ENCODE assay signal across 8 mouse cellular contexts in genomic region chr4:24898636-24899035, GRCm38 (mm10). TPM values are rescaled to one million over a fixed set of nuclear protein-coding genes. Genes with fewer than 3 reads are reported as not detected.
DNase-seq lines count a peak whose midpoint lies in the region; ATAC-seq lines count a peak whose summit lies in the region.

No protein-coding gene starts in this region.

- WGBS in midbrain, embryonic 14.5 days: 27% methylated on average over 8 of the region's 8 CpGs

- H3K9me3 ChIP-seq in midbrain, embryonic 14.5 days (ENCODE audit: control insufficient read depth, low read length): no peaks in the 10 kb centered on the region

- H3K4me3 ChIP-seq in midbrain, embryonic 14.5 days (replicated peaks; ENCODE audit: low read depth, low read length): peak overlapping the region; percentile 82

- peak overlapping the region; percentile 83 for H3K4me2 ChIP-seq in midbrain, embryonic 14.5 days (ENCODE audit: low read length)

- peak overlapping the region; percentile 83 for H3K9ac ChIP-seq in midbrain, embryonic 14.5 days (replicated peaks; ENCODE audit: low read length)

- no peak overlapping the region for H3K27ac ChIP-seq in midbrain, embryonic 14.5 days (replicated peaks; ENCODE audit: low read depth, low read length)

- peaks cover 7% of the 10 kb centered on the region for H3K4me1 ChIP-seq in midbrain, embryonic 14.5 days (ENCODE audit: control insufficient read depth, insufficient read depth, low read length)

- H3K27me3 ChIP-seq in midbrain, embryonic 14.5 days (ENCODE audit: control insufficient read depth, insufficient read depth, low read length): no peaks in the 10 kb centered on the region

- peak; percentile 11 for DNase-seq in adrenal gland, postnatal 14 days
- no peak for DNase-seq in adrenal gland, adult 8-10 months
- DNase-seq in thymus, postnatal 14 days: peak; percentile 9
- no peak for DNase-seq in thymus, postnatal 36 days
- DNase-seq in induced T-regulatory cell, adult 2 months (ENCODE audit: low read depth): peak; percentile 38
- peak; percentile 17 for DNase-seq in midbrain, embryonic 14.5 days
- DNase-seq in gastrocnemius, postnatal 25 days: no peak

- peaks cover 24% of the 10 kb centered on the region for H3K36me3 ChIP-seq in midbrain, embryonic 14.5 days (ENCODE audit: control insufficient read depth, insufficient read depth, low read length)

- ATAC-seq in midbrain, embryonic 14.5 days (ENCODE audit: low FRiP score, low TSS enrichment): no peak
- ATAC-seq in granulocyte monocyte progenitor cell, adult 5-6 weeks (replicated peaks; ENCODE audit: poor library complexity, severe bottlenecking): no peak

RNA-seq across cellular contexts. Expression of gene Ndufaf4, which starts 0.8 kb away (rescaled TPM):
- total RNA-seq in adrenal gland, postnatal 14 days (2021): 36.3 and 45.8 TPM in 2 replicates
- total RNA-seq in adrenal gland, adult 8-10 months (2022): 10 to 100 TPM; 23.8 to 32.9 (median 27.2) TPM
- polyA plus RNA-seq in midbrain, embryonic 14.5 days (2014; fragmentation: Nextera tagmentation; extraction: Ambion mirVana): 68.6 and 68.8 TPM in 2 replicates
- 10 to 100 TPM; 44.3 to 51.5 TPM for total RNA-seq in gastrocnemius, postnatal 25 days (2021)
- total RNA-seq in granulocyte monocyte progenitor cell, adult 5-6 weeks (2014; fragmentation: Nextera tagmentation): 37.7 and 42.8 TPM in 2 replicates
- total RNA-seq in granulocyte monocyte progenitor cell, adult 5-6 weeks (2017): 41.3 and 48.9 TPM in 2 replicates

RNA-seq across cellular contexts. Expression of gene Klhl32, which starts 47.7 kb away (rescaled TPM):
- 3.4 and 3.5 TPM in 2 replicates for total RNA-seq in adrenal gland, postnatal 14 days (2021)
- total RNA-seq in adrenal gland, adult 8-10 months (2022): 10 to 100 TPM in 1 of 4 experiments, 1 to 10 TPM in 3; 5.4 to 10.4 (median 7.4) TPM
- 22.3 and 22.6 TPM in 2 replicates for polyA plus RNA-seq in midbrain, embryonic 14.5 days (2014; fragmentation: Nextera tagmentation; extraction: Ambion mirVana)
- total RNA-seq in gastrocnemius, postnatal 25 days (2021): under 1 TPM; 0.08 to 0.15 TPM
- total RNA-seq in granulocyte monocyte progenitor cell, adult 5-6 weeks (2014; fragmentation: Nextera tagmentation): not detected in 2 replicates
- under 0.01 TPM in 1 of 2 replicates, not detected in the other for total RNA-seq in granulocyte monocyte progenitor cell, adult 5-6 weeks (2017)

Comparison
In these comparisons a context has a peak if more than half of its experiments do, and no peak if none do; other contexts are left out.
1. DNase-seq: peak in adrenal gland, postnatal 14 days (single experiment), thymus, postnatal 14 days (single experiment), induced T-regulatory cell, adult 2 months (single experiment) and midbrain, embryonic 14.5 days (single experiment); none in adrenal gland, adult 8-10 months (single experiment), thymus, postnatal 36 days (0 of 2) and gastrocnemius, postnatal 25 days (single experiment).